Mouse (Mus musculus): ENCODE measurements at regions not wholly inside any gene's neighbourhood (a gene's known extent, or its start where the extent isn't known, plus 50 kb on each side); places are given as distances from the start of the nearest gene placed in this dataset.

DNA sequence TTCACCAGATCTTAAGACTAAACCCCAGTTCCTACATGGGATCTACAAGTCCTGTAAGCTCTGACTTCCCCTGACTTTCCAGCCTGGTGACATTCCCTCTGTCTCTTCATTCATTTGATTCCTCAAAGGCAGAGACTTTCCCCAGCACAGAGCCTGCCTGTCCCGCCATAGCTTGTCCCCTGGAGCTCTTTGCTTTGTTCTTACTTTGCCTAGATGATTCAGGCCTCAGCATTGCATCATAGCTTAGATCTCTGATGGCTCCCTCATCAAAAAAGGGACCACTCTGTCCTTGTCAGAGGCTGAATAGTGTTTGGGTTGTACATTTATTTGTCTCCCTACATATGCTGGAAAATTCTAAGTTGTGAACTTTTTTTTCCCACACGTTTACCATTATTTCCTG is 57.6 kb upstream of the Exoc6 start:
- no peak for DNase-seq (ENCODE audit: low spot score)

- no peak for DNase-seq (ENCODE audit: low spot score)
These were observed 56.8 kb upstream of the Exoc6 start for GRCm38 (mm10) chr19:37493378-37493777.

DNA sequence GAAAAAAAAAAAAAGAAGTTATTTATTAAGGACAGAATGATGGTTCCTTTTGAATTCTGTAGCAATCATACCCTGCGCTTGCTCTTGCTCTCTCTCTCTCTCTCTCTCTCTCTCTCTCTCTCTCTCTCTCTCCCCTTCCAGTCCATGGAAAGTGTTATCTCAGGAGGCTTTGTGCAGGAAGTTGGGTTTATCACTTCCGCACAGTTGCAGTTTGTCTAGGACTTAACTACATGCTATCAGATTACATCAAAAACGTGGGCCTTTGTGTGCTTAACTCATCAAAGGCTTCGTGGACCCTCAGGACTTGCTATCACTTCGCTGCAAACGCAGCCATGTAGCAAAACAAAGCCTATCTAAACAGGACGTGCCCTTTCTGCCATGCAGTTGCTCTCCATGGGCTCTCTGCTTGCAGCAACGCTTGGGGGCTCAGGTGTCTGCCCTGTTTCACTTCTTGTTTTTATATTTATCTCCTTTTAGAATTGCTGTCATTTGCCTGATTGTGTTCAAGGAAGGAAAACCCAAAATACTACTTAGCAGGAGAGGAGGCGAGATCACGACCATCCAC is 56.2 kb upstream of the Exoc6 start:
- no peak for DNase-seq (ENCODE audit: low spot score)

- no peak for DNase-seq (ENCODE audit: low spot score)
These were observed 55.4 kb upstream of the Exoc6 start for GRCm38 (mm10) chr19:37494806-37495205.

DNA sequence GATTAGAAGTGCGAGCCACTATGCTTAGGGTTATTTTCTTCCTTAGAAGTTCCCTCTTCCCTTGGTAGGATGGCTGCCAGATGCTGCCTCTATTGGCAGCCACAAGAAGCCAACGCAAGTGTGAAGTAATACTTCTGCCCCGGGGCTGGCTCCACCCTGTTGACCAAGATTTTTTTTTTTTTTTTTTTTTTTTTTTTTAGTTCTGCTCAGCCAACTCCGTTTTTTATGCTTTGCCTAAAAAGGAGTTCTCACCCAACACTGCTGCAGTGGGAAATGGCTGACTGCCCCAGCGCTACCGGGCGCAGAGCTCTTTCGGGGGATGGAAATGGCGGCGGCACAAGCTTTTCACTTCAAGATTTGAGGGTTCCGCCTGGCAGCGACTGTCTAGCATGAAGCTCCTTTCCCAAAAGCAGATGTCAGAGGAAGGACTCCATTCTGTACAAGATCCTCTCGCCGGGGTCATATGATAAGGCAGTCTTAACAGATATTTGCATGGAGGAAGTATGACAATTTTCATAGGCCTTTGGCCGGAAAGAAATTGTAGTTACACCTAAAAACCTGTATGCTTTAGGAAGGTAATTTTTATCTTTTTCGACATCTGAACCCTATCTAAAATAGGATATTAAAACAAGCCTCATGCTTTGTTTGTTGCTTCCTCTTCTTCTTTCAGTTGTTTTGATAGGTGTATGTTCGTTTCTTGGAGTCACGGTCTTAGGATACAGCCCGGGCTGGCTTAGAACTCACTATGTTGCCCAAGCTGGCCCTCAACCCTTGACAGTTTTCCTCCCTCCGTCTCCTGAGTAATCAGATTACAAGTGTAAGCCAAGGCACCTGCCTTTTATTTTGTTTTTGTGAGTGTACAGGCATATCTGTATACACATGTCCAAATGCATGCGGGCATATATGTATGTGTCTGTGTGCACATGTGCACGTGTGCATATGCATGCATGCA is 54.6 kb upstream of the Exoc6 start:
- peak; percentile 29 for DNase-seq (ENCODE audit: low spot score)

- DNase-seq (ENCODE audit: low spot score), result peak; percentile 62
These were observed 53.5 kb upstream of the Exoc6 start for GRCm38 (mm10) chr19:37496759-37497158.

- no peak for DNase-seq (ENCODE audit: low spot score)
These were observed 53.1 kb upstream of the Exoc6 start for GRCm38 (mm10) chr19:37497161-37497560.

GRCm38 (mm10) chr19:37498438-37498837 is 51.8 kb upstream of the Exoc6 start:
- no peak for DNase-seq (ENCODE audit: low spot score)

Measured in testis, postnatal 14 days (tissue).